Mouse (Mus musculus) adrenal gland (tissue): ENCODE data around the gene Bco1.

Experiments used
- intact Hi-C: fragments of 180-260 bp; cut with DNase I; formaldehyde crosslinking; loops from one replicate; pipeline ENCODE4 v1.15.1; 2025

Gene Bco1

DNA sequence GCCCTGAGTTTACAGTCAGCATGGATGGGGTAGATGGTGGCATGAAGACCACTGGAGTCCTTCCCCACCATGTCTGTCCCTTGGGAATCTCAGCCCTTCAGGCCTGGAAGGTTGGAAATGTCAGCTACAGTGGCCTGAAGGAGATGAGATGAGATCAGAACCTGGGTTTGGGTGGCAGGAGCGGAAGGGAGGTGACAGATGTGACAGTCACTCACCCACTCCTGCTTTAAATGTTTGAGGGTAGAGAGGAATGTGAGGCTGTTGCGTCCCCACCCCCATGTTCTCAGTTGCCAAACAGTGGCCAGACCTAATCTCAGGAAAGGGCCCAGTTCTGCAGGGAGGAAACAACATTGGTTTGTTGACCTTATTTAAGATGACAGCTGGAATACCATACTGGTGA, 41.1 kb downstream of the Bco1 start:
- intact Hi-C loops: no loop called here

DNA sequence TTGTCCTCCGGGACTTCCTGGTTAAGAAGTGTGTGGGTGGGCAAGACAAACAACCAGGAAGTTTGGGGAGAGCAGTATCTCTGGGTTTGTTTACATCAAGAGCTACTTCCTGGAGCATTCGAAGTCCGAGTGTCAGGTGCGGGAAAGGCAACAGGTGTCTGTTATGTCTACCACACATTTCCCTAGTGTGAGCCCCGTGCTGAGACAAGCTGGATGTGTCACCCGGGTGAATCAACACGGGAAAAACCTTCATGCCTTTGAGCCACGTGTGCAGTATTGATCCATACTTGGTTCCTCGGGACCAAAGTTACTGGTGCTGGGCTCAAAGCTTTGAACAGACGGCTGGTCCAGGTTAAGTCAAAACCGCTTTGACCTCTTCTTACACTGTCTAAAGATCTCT, 41.7 kb downstream of the Bco1 start:
- intact Hi-C loops: no loop called here

DNA sequence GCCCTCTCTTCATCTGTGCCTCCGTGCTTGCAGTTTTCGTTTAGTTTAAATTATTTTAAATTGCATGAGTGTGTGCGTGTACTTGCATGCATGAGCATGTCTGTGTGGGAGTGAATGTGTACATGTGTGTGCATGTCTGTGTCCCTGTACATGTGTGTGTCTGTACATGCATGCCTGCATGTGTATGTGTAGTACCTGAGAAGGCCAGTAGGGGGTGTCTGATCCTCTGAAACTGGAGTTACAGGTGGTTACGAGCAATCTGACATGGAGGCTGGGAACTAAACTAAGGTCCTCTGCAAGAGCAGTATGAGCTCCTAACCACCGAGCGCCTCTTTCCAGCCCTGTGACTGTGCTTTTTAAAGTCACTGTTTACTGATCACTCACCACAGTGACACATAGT, 52.9 kb downstream of the Bco1 start:
- intact Hi-C loops: no loop called here

DNA sequence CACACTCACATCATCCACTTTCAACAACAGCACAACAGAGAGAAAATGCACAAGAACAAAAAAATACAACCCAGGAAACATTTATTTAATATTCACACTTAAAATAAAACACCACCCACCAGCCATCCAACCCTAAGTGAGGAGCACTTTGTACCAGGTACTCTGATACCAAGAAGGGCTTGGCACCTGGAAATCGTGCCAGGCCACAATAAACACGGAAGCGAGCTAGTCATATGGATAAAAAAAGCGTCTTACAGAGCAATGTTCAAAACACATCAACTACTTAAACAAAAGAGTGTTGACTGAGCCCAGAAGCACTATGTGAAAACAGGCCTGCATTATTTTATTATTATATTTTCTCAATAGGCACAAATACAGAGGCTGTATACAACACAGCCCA, 60.5 kb downstream of the Bco1 start:
- intact Hi-C loops: no loop called here

DNA sequence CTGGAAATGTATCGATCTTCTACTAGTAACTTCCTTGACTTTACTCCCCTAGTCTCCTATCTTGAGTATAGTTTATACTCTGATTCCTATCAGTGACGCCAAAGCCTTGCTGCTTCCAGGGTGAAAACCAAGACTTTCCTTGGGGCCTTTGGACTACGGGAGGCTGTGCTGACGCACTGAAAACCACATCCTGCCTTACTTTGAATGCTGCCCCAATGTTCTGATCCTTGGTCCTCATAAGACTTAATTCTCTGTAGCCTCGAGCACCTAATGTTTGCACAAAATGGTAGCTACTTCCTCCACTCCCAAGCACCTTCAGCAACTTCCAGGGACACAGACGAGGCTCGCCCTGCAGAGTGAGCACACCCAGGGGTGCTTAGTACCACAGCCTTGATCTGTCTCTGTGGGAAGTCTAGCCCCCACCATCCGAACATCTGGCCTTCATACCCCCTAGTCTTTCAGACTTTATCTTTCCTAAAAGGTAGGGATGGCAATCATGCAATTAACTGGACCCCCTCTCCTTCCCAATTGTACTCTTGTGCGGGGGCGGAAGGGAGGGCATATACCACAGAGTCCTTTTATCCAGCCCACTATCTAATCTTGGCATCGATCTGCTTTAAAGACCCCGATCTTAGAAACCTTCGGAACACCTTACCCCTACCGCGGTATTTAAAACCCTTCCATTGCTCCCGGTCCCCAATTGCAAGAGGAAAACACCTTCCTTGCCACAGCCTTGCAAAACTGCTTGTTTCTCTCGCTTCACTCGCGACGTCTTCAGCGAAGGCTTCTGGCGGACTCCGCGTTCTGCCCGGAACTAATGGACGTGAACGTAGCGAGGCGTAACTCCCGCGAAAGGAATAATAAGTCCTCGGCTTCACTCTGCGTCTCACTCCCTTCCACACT, 61.5 kb downstream of the Bco1 start:
- intact Hi-C loops: no loop called here

DNA sequence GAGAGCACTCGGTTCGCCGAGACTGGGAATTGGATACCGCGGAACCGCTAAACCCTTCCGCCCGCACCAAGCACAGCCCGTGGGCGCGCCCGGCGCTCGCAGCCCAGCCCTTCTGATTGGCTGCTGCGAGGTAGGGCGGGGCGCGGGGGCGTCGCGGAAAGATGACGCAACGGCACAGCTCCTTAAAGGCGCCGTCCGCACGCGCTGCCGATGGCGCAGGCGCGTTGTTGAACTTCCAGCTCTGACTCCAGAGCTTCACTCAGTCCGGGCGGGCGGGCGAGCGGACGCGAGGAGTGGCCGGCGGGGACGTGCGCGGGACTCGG, 62.1 kb downstream of the Bco1 start:
- intact Hi-C loops: no loop called here

DNA sequence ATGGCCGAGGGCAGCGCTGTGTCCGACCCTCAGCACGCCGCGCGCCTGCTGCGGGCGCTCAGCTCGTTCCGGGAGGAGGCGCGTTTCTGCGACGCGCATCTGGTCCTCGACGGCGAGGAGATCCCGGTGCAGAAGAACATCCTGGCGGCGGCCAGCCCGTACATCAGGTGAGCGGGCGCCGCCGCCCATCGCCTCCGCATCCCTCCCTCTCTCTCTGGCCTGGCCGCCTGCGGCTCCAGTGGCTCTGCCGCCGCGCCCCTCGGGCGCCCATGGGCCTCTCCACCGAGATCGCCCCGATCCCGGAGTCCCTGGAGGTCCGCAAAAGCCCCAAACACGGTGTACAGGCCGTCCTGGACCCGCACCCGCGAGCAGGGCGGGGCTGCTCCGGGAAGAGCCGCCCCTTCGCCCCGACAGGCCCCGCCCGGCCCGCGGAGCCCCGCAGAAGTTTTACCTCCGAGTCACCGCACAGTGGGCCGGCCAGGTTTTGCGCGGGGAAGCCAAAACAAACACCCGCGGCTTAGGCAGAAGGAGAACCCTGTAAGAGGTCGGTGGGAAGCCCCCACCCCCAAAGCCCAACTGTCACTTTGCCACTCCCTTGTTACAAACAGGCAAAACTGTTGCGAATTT, 62.6 kb downstream of the Bco1 start, which contains the start of gene Gan:
Gan (plus strand) TSS at position 1 of the 627 bp plus-strand sequence.
- intact Hi-C loops: no loop called here

DNA sequence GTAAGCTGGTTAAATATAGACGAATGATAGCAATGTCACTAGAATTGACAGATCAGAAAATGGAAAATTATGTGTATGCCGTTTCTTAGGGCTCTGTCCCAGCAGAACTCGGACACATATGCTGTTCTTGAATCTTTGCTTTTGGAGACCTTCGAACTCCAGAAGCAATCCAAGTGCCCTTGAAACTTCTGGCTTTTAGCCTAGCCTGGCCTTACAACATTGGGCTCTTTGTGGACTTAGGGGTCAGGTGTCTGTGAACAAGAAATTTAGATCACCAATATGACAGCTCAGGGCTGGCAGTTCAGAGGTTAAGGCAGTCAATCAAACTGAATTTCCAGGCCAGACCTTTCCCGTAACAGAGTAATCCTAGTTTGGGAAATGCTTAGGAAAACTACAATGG, 63.4 kb downstream of the Bco1 start:
- intact Hi-C loops: no loop called here

DNA sequence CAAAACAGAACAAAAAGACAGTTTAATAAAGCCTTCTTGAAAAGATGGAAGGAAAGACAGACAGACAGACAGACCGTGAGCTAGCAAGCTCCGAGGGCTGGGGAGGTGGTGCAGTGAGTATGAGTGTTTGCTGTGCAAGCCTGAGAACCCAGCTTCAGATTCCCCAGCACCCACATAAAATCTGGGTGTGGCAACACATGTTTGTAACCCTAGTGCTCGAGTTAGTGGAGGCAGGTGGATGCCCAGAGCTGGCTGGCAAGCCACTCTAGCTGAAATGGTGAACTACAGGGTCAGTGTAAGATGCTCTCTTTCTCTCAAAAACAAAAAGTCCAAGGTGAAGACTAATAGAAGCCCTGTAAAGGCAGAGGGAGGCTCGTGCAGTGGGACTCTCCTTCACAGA, 69.3 kb downstream of the Bco1 start:
- intact Hi-C loops: no loop called here

DNA sequence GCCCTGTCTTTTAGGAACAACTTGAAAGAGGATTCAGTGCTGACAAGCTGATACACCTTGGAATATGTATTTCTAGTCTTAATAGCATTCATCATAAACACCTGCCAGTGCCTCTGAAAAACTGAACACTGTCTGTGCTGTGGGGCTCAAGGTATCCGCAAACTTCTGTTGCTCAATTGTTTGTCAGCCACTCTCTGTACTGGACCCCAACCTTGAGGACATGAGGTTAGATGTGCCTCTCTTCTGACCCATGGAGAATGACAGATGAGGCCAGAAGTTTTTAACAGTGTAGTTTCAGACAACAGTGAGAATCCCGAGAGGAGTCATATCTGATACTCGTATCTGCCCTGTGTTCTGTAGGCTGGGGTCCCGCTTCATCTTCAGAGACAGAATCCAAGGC, 69.9 kb downstream of the Bco1 start:
- intact Hi-C loops: no loop called here

DNA sequence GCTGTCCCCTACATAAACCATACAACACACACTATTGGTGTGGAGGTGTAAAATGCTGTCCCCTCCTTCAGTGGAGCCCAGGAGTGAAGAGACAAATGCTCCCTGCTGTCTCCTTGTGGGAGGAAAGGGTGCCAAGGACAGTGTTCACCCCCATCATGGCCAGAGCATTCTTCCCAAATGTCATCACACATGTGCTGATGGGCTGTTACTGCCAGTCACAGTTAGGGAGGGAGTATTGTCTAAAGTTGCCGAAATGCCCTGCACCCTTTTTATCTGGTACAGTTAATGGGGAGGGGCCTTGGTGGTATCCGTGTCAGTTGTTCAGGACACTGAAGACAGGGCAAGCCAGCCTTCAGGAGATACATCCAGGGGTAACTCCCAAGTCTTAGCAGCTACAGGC, 70.9 kb downstream of the Bco1 start:
- intact Hi-C loops: no loop called here

DNA sequence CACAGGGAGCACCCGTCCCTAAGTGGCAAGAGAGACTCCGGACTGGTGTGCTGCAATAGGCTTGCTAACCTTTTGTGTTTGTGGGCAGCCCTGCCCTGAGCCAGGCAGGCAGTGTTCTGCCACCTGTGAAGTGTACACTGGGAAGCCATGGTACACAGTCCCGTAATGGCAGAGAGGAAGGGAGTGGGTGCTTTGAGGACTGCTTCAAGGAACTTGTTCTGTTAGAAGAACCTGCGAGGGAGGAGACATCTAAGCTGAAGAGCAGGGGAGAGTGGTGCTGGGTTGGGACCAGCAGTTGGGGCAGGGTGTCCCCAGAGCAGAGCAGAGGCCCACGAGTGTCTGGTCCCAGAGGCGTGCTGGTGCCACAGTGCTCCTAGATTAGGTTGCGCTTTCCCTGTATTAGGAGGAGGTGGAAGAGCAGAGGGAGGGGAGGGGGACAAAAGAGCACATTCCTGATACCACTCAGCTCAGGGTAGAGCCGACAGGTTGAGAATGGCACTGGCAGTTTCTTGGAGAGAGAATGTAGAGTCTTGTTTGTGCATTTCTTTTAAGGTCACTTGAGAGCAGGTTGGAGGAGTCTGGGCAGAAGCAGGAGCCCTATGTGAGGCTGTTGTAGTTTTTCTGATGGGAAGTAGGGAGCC, 71.7 kb downstream of the Bco1 start:
- intact Hi-C loops: no loop called here

DNA sequence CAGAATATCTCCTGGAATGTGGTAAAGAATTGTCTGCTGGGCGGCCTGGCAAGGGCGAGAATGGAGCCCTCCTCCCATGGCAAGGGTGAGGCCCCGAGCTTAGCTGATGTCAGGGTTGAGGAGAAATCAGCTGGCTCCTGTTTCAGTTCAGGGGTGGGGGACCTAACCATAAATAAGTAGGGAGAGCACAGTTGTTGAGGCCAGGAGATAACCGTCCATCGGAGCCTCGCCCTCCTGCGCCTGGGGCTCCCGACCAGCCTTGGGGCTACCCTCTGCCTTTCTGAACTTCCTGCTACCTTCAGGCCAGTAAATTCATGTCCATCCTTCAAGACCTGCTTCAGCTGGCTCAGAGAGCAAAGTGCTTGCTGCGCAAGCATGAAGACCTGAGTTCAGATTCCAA, 72.7 kb downstream of the Bco1 start:
- intact Hi-C loops: no loop called here

DNA sequence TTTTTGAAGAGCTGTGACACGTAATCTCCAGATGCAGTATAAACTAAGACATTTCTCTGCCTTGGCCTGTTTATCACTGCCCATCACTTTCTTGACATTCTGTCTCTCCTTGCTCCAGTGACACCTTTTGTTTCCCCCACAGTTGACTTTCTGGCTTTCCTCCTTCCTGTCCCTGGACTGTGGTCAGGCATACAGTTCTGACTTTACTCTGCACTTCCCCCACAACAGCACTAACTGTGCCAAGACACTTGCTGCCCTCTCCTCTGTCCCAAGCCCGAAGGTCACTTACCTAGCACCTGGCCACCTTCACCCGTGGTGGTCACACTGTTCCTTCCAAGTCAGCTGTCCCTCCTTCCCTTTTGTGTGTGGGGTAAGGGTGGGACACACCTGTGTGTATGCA, 76.2 kb downstream of the Bco1 start:
- intact Hi-C loops: no loop called here

DNA sequence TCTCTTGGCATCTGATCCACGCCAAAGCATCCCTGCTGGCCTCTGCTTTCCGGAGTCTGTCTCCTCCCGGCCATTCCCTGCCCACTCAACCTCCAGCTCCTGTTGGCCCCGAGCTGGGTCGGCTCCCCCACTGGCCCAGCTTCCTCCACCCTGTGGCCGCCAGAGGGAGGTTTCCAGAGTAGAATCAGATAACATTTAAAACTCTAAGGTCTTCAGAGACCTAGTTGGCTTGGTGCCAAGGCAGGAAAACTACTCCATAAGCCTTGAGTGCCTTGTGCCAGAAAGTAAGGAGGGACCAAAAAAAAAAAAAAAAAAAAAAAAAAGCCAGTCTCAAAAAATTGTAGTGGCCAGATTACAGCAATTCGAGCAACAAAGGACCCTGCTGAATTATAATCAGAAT, 77.2 kb downstream of the Bco1 start:
- intact Hi-C loops: no loop called here

DNA sequence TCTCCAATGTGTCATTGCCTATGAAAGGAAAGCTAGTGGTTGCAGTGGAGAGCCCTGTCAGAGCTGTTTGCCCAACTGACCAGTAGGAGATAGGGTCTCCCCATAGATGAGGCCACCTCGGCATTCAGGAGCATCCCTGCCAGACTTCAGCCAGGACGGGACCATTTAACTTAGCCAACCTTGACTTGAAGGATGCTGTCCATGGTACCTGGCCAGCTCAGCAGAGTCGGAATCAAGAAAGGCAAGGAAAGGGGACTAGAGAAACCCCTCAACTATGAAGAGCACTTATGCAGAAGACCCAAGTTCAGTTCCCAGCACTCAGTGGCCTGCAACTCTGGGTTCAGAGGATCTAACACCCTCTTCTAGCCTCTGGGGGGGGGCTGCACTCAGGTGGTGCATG, 78.0 kb downstream of the Bco1 start:
- intact Hi-C loops: no loop called here

DNA sequence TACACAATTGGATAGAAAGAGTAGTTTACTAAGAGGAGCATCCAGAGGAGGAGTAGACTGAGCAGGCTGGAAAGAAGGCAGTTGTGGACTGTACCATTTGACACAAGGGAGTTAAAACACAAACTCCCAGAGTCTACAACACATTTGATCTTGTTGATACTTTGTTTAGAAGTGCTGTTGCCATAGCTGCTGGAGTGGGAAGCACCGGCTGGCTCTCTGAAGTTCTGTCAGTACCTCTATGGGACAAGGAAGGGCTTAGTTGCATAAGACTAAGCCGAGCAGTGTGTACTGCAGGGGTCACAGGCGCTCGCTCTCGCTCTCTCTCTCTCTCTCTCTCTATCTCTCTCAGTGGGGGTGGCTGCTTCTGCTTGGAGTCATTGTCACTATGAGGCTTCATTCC, 78.9 kb downstream of the Bco1 start:
- intact Hi-C loops: no loop called here

DNA sequence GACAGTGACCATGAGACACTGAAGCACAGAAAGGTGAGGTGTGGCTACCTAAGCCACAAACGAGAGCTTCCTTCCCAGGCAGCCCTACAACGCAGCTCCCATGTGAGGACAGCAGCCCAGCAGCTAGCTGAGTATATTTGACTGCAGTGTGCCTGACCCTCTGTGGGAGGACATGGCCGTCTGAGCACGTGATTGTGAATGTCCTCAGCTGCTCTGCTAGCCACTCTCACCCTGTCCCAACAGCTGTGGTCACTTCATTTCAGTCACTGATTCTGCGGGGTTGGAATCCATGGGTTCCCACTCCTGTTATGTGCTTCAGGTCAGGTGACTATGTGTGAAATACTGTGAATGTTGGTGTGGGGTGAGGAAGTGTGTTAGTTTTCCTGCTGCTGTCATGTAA, 80.7 kb downstream of the Bco1 start:
- intact Hi-C loops: loop anchor here (5.0 kb wide), 1 partner anchor 69 kb away; no protein-coding TSS in a partner anchor

DNA sequence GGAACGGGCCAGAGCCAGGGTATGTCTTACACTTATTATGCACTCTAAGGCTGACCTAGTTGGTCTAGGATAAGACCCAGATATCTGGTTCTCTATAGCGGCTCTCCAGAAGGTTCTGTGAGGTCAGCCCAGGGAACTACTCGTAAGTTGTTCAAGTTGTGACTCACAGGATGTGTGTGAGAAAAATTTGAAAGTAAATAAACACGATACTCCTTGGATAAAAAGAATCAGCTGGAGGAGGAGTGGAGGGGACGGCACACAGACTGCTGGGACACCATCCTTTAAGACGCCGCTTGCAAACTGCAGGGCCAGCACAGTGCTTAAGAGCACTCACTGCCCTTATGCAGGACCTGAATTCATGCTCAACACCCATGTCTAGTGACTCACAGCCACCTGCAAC, 81.6 kb downstream of the Bco1 start:
- intact Hi-C loops: loop anchor here (5.0 kb wide), 1 partner anchor 70 kb away; no protein-coding TSS in a partner anchor

DNA sequence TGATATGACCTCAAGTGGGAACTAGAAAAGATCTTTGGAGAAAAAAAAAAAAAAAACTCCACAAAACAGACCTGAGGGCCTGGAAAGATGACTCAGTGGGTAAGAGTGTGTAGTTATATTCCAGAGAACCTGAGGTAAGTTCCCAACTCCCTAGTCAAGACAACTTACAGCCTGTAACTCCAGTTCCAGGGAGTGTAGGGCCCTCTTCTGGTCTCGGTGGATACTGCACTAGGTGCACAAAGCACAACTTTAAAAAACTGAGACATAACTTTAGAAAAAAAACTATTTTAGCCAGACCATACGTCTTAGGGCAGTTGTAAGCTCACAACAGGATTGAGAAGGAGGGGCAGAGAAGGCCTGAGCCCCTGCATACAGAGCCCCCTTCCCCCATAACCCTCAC, 82.4 kb downstream of the Bco1 start:
- intact Hi-C loops: loop anchor here (5.0 kb wide), 1 partner anchor 71 kb away; no protein-coding TSS in a partner anchor

DNA sequence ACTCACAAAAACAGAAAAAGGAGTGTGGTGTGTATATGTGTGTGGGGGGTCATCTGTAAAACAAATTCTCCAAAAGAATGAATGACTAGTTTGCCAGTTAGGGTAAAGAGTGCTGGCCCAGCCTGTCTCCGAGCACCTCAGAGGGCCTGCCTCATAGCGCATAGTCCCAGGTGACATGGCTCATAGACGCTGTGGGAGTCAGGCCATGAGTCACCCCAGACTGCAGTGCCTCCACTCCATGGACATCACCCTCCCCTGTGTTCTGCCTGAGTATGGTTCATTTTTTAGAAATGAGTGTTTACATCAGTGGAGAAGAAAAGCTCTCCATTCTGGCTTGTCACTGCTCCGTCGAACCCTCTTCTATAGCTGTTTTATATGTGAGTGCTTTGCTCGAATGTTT, 83.0 kb downstream of the Bco1 start:
- intact Hi-C loops: loop anchor here (5.0 kb wide), 1 partner anchor 71 kb away; no protein-coding TSS in a partner anchor

DNA sequence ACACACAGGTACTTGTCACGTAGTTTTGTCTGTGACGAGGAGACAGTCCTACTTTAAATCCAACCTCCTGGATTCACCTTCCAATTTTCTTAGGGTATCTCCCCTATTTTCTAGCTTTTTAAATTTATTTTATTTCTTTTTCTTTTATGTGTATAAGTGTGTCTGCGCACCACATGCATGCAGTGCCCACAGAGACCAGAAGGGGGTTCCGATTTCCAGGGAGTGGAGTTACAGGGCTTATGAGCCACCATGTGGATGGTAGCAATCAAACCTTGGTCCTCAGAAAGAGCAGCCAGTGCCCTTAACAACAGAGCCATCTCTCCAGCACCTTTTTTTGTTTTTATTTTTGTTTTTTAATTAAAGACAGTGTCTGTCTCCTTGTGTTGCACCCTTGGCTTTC, 87.1 kb downstream of the Bco1 start:
- intact Hi-C loops: no loop called here
